Mouse (Mus musculus) olfactory bulb, adult 2 months (tissue): Measurements from ENCODE around the gene Arcn1.

ENCODE experiments used
- CTCF ChIP-seq: fragments of 200-500 bp; IDR thresholded peaks from 2 replicates; pipeline ENCODE4 v1.5.1; 2012; ENCODE audit warnings: low read depth, mild to moderate bottlenecking, low read length, moderate library complexity; ENCODE audit not compliant: insufficient read depth
- POLR2A ChIP-seq: fragments of 200-500 bp; IDR thresholded peaks from 2 replicates; pipeline ENCODE4 v1.6.1; 2012; ENCODE audit warnings: mild to moderate bottlenecking, low read depth, low read length, moderate library complexity; ENCODE audit not compliant: insufficient read depth

- TF ChIP-seq POLR2A, result no peak
- TF ChIP-seq CTCF, result no peak
These were observed 75.7 kb downstream of the Arcn1 start for GRCm38 (mm10) chr9:44691671-44692520.
